Mouse (Mus musculus) gastrocnemius, postnatal 36 days (tissue): ENCODE measurements around the gene Plxnc1. TPM values are rescaled to one million over a fixed set of nuclear protein-coding genes. Genes with fewer than 3 reads are reported as not detected.

Source experiments
- DNase-seq, 2 experiments: peaks; one replicate each; pipeline ENCODE4 v3.0.0; 2022
- intact Hi-C: fragments of 180-260 bp; cut with DNase I; formaldehyde crosslinking; loops from one replicate; pipeline ENCODE4 v1.15.1; 2025
- total RNA-seq, 2 experiments: library from RNA; stranded (reverse); gene quantifications; 2 replicates each; pipeline ENCODE4 v1.2.3; 2021

Gene Plxnc1
- total RNA-seq, 2 experiments from 2014 or later, result 0.56 to 0.62 TPM

DNA sequence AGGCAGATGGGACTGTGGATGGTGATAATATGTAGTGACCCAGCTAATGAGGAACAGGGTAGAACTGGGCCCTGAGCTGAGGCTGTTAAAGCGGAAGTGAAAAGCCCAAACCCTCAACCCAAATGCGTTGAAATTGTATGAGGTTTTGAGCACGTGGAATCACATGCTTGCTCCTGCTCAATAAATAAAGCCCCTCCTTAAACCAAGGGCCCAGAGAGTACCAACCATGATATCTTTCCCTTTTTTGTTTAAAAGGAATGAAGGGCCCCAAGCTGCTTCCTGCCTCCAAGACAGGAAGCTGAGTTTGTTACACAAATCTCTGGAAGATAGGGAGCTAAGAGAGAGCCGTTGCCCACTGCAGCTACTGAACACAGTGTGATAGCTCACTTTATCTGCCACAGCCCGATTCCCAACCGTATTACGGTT lies 21.3 kb downstream of the Plxnc1 start:
- intact Hi-C loops, result no loop called here
- no peak for DNase-seq

- DNase-seq, result no peak
- intact Hi-C loops, result no loop called here
Observed at GRCm38 (mm10) chr10:94922848-94923247, 21.8 kb downstream of the Plxnc1 start.

DNA sequence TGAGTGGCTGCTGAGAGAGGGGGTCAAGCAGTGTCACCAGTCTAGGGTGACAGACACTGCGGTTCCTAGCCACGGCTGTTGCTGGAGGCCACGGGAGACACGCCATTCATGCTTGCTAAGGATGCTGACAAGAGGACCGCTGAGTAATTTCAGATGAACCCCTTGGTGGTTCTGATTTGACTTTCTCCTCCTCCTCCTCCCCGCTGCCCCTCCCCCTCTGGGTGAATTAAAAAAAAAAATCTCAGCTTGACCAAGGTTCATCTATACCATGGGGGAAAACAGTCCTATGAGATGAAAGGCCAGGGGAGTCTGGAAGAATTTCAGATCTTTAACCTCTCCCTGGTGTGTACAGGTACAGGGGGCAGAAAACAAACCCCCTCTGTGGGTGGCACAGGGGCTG lies 22.9 kb downstream of the Plxnc1 start:
- intact Hi-C loops, result no loop called here
- DNase-seq, result no peak

- intact Hi-C loops, result no loop called here
- DNase-seq, result no peak
Observed at GRCm38 (mm10) chr10:94920526-94920925, 24.1 kb downstream of the Plxnc1 start.

DNA sequence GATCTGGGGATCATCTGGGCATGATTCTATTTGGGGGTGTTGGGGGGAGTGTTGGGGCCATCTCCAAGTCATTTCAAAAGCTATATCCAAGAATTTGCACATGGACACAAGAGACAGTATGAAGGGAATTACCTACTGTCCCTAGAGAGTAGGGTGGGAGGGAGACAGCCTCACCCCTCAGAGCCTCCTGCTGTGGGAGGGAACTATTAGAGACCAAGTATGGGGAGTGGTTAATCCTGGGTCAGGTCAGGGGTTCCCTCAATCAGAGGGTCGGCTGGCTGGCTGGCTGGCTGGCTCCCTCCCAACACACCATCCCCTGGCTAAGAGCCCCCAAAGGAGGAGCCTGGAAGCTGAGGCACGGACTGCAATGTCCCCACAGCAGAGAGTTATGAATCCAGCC lies 24.7 kb downstream of the Plxnc1 start:
- intact Hi-C loops, result no loop called here
- DNase-seq, result no peak

GRCm38 (mm10) chr10:94919552-94919951 lies 25.1 kb downstream of the Plxnc1 start:
- intact Hi-C loops, result no loop called here
- DNase-seq, result no peak

DNA sequence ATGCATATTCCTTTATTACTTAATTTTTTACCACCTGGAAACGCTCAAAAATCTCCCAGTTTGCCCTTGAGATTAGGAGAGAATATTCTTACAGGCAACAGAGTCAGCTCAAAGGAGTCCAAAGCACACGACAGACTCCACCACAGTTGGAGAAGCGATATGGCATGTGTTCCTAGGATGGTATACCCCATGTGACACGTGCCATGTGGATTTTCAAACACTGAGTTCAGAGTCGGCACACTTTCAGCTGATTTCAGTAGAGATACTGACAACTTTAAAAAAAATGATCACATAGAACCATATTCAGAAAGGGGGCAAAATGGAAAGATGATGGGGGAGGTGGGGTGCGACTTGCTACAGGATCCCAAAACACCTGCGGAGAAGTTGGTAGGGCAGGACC lies 26.0 kb downstream of the Plxnc1 start:
- intact Hi-C loops, result no loop called here
- no peak for DNase-seq

DNA sequence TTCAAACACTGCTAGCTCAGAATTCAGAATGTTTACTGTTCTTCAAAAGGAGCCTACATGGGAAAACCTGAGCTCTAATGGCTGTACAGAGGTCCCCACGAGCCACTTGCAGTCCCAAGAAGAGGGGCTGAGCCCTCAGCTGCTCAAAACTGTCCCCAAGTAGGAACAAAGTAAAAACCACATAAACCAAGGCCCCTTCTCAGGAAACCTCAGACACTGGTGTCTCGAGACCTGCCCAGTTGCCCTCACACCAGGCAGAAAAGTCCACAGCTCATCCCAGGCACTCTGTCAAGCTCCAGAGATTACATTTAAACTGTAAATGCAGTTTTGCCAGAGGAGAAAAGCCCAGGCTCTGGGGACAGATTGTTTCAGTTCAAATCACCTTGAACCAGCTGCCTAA lies 26.6 kb downstream of the Plxnc1 start:
- intact Hi-C loops, result no loop called here
- DNase-seq, result no peak

DNA sequence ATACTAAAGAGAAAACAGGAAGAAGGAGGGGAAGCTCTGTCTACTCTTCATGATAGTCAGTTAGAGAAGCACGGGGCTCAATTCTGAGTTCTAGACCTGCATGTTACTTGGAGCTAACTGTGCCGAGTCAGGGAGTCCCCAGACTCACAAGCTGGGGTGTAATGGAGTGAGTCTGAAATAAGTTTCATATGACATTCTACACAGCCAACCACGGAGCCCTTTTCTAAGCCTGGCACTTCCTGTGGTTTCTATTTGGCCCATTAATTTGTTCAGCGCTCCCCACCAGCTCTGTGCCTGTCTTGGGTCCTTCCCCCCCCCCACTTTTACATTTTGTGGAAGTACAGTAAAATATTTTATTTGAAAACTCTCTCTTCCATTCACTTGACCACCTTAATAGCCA lies 27.3 kb downstream of the Plxnc1 start:
- DNase-seq, result no peak
- intact Hi-C loops, result no loop called here

GRCm38 (mm10) chr10:94916610-94917009 lies 28.0 kb downstream of the Plxnc1 start:
- no peak for DNase-seq
- intact Hi-C loops, result no loop called here

DNA sequence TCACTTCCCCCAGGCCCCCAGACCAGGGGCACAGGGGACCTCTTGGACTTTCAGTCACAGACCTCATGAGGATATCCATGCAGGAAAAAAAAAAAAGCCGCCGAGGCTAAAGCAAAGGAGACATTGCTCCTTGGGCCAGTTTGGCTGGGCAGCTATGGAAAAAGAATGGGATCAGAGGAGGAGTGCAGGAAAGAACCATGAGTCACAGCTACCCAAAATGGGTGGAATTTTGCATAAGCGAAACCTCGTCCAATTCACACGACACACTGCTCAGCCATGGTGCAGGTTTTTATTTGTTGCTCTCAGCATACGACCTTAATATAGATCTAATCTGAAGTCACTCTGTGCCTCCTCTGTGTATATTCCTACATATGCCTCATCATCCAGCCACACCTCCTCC lies 28.9 kb downstream of the Plxnc1 start:
- DNase-seq, result no peak
- intact Hi-C loops, result no loop called here

DNA sequence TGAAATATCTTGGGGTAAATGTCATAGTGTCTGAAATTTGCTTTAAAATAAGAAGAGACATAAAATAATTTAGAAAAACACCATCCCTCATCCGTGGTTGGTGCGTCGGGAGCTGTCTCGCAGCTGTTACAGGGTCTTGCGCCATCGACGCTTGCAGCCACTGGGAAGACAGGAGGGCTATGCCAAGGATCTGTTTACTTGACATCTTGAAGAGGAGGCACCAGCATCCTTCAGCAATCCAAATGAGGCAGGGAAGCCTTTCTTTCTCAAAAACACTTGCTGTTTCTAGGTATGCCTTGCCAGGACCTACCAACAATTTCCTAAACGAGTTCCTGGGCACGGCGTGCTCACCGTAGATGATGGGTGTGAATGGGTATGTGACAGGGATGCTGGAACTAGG lies 30.6 kb downstream of the Plxnc1 start:
- no peak for DNase-seq
- intact Hi-C loops, result no loop called here

DNA sequence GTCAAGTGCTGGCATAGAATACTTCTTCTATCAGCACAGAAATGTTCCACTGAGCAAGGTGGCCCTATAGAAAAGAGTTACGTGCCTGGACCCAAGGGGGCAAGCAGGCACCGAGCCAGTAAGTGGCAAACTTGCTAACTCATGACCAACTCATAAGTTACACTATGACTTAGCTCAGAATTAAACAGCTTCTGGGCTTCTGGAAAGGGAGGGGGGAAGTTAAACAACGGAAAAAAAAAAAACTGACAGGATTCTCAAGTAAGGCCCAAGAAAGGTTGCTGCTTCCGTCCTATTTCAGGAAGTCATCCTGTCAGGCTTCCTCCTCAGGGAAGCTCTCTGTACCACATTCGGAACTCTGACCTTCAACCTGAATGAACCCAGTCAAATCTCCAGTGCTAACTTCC lies 31.3 kb downstream of the Plxnc1 start:
- no peak for DNase-seq
- intact Hi-C loops, result no loop called here

DNA sequence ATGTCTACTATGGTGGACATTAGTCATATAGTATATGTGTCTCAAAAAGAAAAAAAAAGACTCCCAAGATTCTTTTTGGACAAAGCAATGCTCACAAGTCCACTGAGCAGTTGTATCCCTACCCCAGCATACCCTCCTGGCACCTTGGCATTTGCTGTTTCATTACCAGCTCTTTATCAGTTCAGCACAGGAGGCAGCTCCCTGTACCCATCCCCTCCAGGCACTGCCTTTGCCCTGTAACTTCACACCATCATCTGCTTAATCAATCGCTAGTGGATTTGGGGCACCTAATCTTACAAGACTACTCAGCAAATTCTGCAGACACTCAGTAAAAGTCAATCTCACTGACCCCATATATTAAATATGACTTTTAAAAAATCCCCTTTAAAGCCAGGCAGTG lies 32.1 kb downstream of the Plxnc1 start:
- no peak for DNase-seq
- intact Hi-C loops, result no loop called here

GRCm38 (mm10) chr10:94911102-94911501 lies 33.5 kb downstream of the Plxnc1 start:
- DNase-seq, result no peak
- intact Hi-C loops, result no loop called here

DNA sequence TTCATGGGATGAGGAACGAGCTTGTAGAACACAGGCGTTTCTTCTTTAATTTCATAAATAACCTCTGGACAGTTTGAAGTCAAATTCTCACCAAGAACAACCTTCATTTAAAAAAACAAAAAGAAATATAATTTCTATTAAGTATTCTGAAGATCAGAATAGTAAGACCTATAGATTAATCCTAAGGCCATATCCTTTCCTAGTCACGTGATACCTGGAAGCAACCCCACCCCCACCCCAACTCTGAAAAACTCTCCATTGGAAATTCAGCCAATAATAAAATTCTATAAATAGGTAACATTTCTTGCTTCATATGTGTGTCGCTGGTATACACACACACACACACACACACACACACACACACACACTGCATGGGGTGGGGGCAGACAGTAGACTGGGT lies 34.1 kb downstream of the Plxnc1 start:
- no peak for DNase-seq

GRCm38 (mm10) chr10:94909789-94910188 lies 34.8 kb downstream of the Plxnc1 start:
- intact Hi-C loops, result no loop called here
- no peak for DNase-seq

More for the DNA sequence above, 34.1 kb downstream of the Plxnc1 start:
- intact Hi-C loops, result no loop called here

DNA sequence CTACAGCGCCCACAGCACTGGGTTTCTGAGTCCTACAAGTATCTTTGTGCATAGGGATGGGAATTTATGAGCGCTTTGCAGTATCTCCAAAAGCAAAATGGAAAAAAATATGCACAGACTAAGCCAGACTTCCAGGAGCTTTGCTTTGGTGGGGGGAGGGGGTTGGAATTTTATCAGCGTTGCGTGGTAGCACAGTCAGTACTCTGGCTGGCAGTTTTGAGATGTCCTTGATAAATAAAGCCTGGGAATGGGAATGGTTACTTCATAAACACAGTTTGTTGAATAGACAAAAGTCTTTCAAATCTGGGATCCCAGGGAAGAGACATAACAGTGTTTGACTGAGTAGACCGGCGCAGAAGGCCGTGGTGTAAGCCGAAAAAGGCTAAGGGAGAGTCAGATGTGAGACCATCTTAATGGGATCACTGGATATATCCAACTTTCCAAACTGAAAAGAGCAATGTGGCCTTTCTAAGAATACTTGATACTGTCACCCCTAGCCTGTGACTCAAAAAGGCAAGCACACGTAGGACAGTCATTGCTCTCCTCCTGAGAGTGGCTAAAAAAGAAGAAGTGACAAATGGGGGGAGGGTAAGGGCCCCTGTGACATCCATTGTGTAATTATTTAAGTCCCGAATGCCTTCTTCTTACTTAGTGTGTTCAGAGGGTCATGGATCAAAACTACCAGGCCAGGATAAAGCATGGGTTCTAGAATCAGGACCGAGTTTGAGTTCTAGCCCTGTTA lies 35.5 kb downstream of the Plxnc1 start:
- intact Hi-C loops, result no loop called here
- no peak for DNase-seq

DNA sequence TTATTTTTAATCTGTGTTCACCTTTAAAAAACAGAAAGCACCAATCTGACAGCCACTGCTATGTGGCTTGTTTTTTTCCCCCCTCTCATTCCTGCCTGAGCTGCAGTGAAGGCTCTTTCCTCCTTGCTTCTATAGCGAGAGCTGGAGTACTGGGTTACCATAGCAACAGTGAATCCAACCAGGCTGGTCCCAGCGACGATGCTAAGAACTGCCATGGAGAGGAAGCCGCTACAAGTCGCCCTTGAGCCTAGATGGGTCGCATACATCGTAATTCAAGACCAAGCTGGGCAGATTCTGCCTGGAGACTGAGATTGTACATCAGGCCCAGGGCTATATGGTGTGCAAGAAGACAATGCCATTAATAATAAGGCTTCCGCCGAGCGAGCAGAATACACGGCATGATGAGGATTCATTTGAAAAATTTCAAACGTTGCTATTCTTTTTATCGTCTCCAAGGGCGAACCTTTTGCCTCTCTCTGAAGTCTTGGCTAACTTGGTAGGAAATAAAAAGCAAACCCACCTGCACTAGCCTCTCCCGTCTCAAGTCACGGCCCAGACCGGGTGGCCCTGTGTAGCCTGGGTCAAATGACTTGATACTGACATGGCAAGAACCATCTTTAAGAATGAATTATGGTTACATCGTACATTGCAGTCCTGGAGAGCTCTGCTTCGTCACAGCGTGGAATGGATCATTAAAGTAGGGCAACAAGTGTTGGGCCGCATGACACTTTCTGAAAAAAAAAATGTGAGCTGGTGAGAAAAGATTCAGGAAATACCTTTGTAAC lies 38.8 kb downstream of the Plxnc1 start:
- intact Hi-C loops, result no loop called here
- DNase-seq, result no peak

- intact Hi-C loops, result no loop called here
- no peak for DNase-seq
Observed at GRCm38 (mm10) chr10:94905219-94905618, 39.4 kb downstream of the Plxnc1 start.

- no peak for DNase-seq
- intact Hi-C loops, result no loop called here
Observed at GRCm38 (mm10) chr10:94896950-94897349, 47.7 kb downstream of the Plxnc1 start.

GRCm38 (mm10) chr10:94896311-94896710 lies 48.3 kb downstream of the Plxnc1 start:
- intact Hi-C loops, result no loop called here
- DNase-seq, result no peak
